Mouse (Mus musculus): ENCODE results near the gene Tmem210.

Gene Tmem210

GRCm38 (mm10) chr2:25265897-25266656 lies 21.9 kb upstream of the Tmem210 start:
- no peak for DNase-seq (ENCODE audit: low spot score)

GRCm38 (mm10) chr2:25266720-25267119 lies 21.2 kb upstream of the Tmem210 start:
- DNase-seq (ENCODE audit: low spot score), result peak; percentile 56

- DNase-seq (ENCODE audit: low spot score), result no peak
These were observed 20.7 kb upstream of the Tmem210 start for GRCm38 (mm10) chr2:25267241-25267640.

- DNase-seq (ENCODE audit: low spot score), result no peak
These were observed 20.1 kb upstream of the Tmem210 start for GRCm38 (mm10) chr2:25267746-25268309.

- DNase-seq (ENCODE audit: low spot score), result peak; percentile 97
These were observed 16.0 kb upstream of the Tmem210 start, which contains the start of the genes Ssna1 and Anapc2 for GRCm38 (mm10) chr2:25271827-25272511. Gene Ssna1, minus strand, starts transcription at chr2:25272438. Gene Anapc2, plus strand, starts transcription at chr2:25272478.

GRCm38 (mm10) chr2:25272515-25272914 lies 15.4 kb upstream of the Tmem210 start:
- no peak for DNase-seq (ENCODE audit: low spot score)

DNA sequence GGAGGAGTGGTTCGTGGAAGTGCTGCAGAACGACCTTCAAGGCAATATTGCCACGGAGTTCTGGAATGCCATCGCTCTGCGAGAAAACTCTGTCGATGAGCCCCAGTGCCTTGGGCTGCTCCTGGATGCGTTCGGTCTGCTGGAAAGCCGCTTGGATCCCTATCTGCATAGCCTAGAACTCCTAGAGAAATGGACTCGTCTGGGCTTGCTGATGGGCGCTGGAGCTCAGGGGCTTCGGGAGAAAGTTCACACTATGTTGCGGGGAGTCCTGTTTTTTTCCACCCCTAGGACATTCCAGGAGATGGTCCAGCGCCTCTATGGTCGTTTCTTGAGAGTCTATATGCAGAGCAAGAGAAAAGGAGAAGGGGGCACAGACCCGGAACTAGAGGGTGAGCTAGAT lies 14.9 kb upstream of the Tmem210 start:
- DNase-seq (ENCODE audit: low spot score), result peak; percentile 3

GRCm38 (mm10) chr2:25278928-25279882 lies 8.7 kb upstream of the Tmem210 start:
- DNase-seq (ENCODE audit: low spot score), result peak; percentile 75

DNA sequence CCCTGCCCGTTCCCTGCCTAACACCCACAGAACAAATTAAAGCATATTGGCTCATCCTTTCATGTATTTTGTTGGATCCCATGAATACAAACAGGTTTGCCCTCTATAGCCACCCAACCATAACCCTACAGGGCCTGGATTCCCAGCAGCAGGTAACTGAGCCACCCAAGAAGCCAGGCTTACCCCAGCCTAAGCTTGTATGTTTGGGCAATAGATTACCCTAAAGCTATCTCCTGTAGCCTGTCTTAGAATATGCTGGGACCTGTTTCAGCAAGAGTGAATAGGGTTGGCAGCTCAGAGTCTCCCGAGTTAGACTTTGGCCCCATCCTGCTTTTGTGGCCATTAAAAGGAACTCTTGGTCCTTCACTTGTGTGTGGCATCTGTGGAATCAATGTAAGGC lies 2.4 kb upstream of the Tmem210 start:
- no peak for DNase-seq (ENCODE audit: low spot score)

GRCm38 (mm10) chr2:25286314-25286713 lies 1.6 kb upstream of the Tmem210 start:
- DNase-seq (ENCODE audit: low spot score), result peak; percentile 5

DNA sequence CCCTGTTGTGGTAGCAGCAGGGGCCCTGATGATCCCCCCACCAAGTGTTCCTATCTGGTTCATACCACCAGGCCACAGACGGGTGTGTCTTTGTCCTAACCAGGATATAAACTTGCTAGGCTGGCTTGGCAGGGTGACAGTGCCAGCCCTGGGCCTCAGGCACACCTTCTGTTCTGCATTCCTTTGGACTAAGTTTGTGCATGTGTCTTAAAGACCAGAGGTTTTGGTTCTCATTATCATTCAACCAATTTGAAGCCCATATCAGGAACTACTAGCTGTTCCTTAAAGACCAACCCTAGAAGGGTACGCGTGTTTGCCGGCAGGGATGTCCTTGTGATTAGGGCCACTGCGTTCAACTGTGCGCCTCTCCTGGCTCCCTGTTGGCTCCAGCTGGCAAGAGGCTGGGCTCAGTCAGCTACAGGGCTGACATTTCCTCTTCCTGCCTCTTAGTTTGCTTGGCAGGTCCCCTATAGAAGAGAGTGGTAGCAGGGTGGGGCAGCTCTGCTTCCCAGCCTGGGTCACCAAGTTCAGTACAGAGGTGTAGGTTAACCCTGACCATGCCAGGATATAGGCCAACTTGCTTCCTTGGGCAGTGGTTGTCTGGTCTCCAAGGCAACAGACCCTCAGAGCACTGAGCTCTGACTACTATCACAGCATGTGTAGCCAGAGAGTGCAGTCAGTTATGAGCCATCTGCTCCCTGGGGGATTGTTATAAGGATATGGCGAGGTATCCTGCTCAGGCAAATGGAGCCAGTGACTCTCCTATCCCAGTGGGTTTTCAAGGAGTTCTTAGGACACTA lies 908 bp upstream of the Tmem210 start:
- peak; percentile 29 for DNase-seq (ENCODE audit: low spot score)

GRCm38 (mm10) chr2:25288734-25289345 lies 895 bp downstream of the Tmem210 start:
- no peak for DNase-seq (ENCODE audit: low spot score)

DNA sequence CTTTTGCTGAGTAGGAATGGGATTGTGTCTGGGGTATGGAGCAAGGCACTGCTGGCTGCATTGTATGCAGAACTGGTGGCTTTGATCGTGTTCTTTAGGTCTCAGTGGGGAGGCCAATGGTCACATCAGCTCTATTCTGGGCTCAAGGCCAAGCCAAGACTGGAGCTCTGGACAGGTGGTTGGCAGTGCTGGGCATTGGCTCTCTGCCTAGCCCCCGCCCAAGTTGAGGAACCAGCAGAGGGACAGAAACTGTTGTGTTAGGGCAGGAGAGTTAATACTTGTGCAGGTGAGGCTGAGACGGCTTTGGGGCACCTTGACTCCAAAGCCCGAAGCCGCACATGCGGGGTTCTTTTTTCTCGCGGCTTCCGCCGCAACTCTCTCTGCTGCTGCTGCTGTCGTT lies 1.7 kb downstream of the Tmem210 start, which contains the start of gene Lrrc26:
Lrrc26 (plus strand) TSS at position 265 of the 400 bp plus-strand sequence.
- DNase-seq (ENCODE audit: low spot score), result peak; percentile 53

GRCm38 (mm10) chr2:25290101-25290815 lies 2.3 kb downstream of the Tmem210 start:
- DNase-seq (ENCODE audit: low spot score), result no peak

- no peak for DNase-seq (ENCODE audit: low spot score)
These were observed 2.8 kb downstream of the Tmem210 start for GRCm38 (mm10) chr2:25290816-25291130.

- DNase-seq (ENCODE audit: low spot score), result no peak
These were observed 3.5 kb downstream of the Tmem210 start for GRCm38 (mm10) chr2:25291184-25292053.

DNA sequence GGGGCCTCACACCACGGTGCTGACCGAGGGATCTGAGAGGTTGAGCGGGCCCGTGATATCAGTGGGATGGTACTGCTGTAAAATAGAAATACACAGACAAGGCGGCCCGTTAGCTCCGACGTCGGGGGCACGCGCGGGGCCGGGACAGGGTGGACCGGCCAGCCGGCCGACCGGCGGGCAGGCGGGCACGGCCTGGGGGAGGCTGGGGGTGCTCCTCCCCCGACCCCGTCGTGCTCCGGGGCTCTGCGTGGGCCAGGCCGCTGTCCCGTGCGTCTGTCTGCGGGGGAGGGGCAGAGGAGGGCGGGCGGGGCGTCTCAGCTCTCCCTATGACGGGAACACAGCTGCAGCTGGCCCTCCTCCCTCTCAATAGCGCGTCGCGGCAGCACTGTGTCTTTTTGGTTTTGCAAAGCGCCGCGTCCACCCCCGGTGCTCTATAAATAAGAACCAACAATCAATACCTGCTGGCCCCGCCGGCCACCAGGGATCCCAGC lies 4.2 kb downstream of the Tmem210 start:
- no peak for DNase-seq (ENCODE audit: low spot score)

GRCm38 (mm10) chr2:25292856-25293255 lies 4.9 kb downstream of the Tmem210 start:
- peak; percentile 63 for DNase-seq (ENCODE audit: low spot score)

DNA sequence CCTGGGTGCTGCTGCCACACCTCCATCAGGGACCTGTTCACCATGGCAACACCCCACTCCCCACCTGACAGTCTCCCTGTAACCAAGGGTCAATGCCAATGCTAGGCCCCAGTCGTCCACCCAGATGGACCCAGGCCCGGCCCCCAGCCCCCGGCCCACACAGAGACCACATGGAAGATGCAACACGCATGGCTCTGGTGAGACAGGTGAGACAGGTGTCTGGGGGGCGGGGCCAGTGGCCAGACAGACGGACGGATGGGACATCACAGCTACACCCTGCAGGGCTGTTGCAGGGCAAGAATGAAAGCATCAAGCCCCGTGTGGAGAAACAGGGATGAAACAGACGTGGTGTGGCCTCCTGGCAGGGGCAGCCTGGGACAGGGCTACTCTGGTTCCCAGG lies 5.8 kb downstream of the Tmem210 start:
- DNase-seq (ENCODE audit: low spot score), result no peak
